Mouse (Mus musculus): Measurements from ENCODE around the gene Ssx2ip. TPM values are rescaled to one million over a fixed set of nuclear protein-coding genes. Genes with fewer than 3 reads are reported as not detected.

The Ssx2ip gene
- total RNA-seq, 1 experiment from 2014 or later, result 2.9 TPM

- ATAC-seq (replicated peaks; ENCODE audit: insufficient number of reproducible peaks, low FRiP score, low TSS enrichment, poor library complexity, severe bottlenecking), result no peak
These were observed 58.5 kb downstream of the Ssx2ip start for GRCm38 (mm10) chr3:146462939-146463338.

GRCm38 (mm10) chr3:146469226-146469625, 64.8 kb downstream of the Ssx2ip start:
- ATAC-seq (replicated peaks; ENCODE audit: insufficient number of reproducible peaks, low FRiP score, low TSS enrichment, poor library complexity, severe bottlenecking), result no peak

- ATAC-seq (replicated peaks; ENCODE audit: insufficient number of reproducible peaks, low FRiP score, low TSS enrichment, poor library complexity, severe bottlenecking), result no peak
These were observed 68.2 kb downstream of the Ssx2ip start for GRCm38 (mm10) chr3:146472657-146473056.

GRCm38 (mm10) chr3:146473741-146474140, 69.3 kb downstream of the Ssx2ip start:
- no peak for ATAC-seq (replicated peaks; ENCODE audit: insufficient number of reproducible peaks, low FRiP score, low TSS enrichment, poor library complexity, severe bottlenecking)

- ATAC-seq (replicated peaks; ENCODE audit: insufficient number of reproducible peaks, low FRiP score, low TSS enrichment, poor library complexity, severe bottlenecking), result no peak
These were observed 70.0 kb downstream of the Ssx2ip start for GRCm38 (mm10) chr3:146474428-146474827.

- ATAC-seq (replicated peaks; ENCODE audit: insufficient number of reproducible peaks, low FRiP score, low TSS enrichment, poor library complexity, severe bottlenecking), result no peak
These were observed 77.6 kb downstream of the Ssx2ip start for GRCm38 (mm10) chr3:146482044-146482443.

GRCm38 (mm10) chr3:146486464-146486863, 82.0 kb downstream of the Ssx2ip start:
- no peak for ATAC-seq (replicated peaks; ENCODE audit: insufficient number of reproducible peaks, low FRiP score, low TSS enrichment, poor library complexity, severe bottlenecking)

Other genes starting within 250 kb of the Ssx2ip start
- gene Lpar3, start 183.7 kb upstream of the Ssx2ip start, total RNA-seq (2017), result not detected in 3 replicates
- gene Ctbs, start 45.2 kb downstream of the Ssx2ip start, total RNA-seq (2017), result 23.6 to 29.4 TPM (median 24.0 TPM) in 3 replicates
- 10.4 to 19.9 TPM (median 16.8 TPM) in 3 replicates for gene Spata1, start 95.1 kb downstream of the Ssx2ip start, total RNA-seq (2017)
- 101 to 231 TPM (median 211 TPM) in 3 replicates for gene Gng5, start 95.2 kb downstream of the Ssx2ip start, total RNA-seq (2017)
- gene Rpf1, start 116.8 kb downstream of the Ssx2ip start, total RNA-seq (2017), result 86.9 to 101 TPM (median 94.6 TPM) in 3 replicates
- 0.64 TPM in 1 of 3 replicates, not detected in the others for gene Uox, start 165.8 kb downstream of the Ssx2ip start, total RNA-seq (2017)
- gene Dnase2b, start 211.0 kb downstream of the Ssx2ip start, total RNA-seq (2017), result 0.39 to 4.6 TPM (median 0.48 TPM) in 3 replicates
- gene 4930503B20Rik, start 246.7 kb downstream of the Ssx2ip start, total RNA-seq (2017), result 0.19 to 1.6 TPM in 2 of 3 replicates, not detected in the other

Data from monocyte, adult 5-6 weeks (primary cell).